Mouse (Mus musculus) urinary bladder, adult 2 months (tissue): ENCODE results near the gene Alyref2. TPM values are rescaled to one million over a fixed set of nuclear protein-coding genes. Genes with fewer than 3 reads are reported as not detected.

ENCODE experiments used
- DNase-seq: peaks from one replicate; pipeline ENCODE4 v3.0.0; 2022; ENCODE audit warnings: low spot score
- polyA plus RNA-seq: library from polyadenylated mRNA; depleted of rRNA; stranded (reverse); fragments of >200 nt; gene quantifications from 2 replicates; pipeline ENCODE4 v1.2.3, GENCODE M21; 2012

Gene Alyref2
- polyA plus RNA-seq, 1 experiment, result 8.8 TPM

GRCm38 (mm10) chr1:171501016-171501610 lies 2.2 kb upstream of the Alyref2 start:
- no peak for DNase-seq

- DNase-seq, result no peak
These were observed 1.6 kb upstream of the Alyref2 start for GRCm38 (mm10) chr1:171501636-171502080.

GRCm38 (mm10) chr1:171502388-171503249 lies 659 bp upstream of the Alyref2 start:
- DNase-seq, result no peak

GRCm38 (mm10) chr1:171503592-171504291 lies 464 bp downstream of the Alyref2 start:
- DNase-seq, result peak; percentile 83

- DNase-seq, result no peak
These were observed 1.3 kb downstream of the Alyref2 start for GRCm38 (mm10) chr1:171504586-171504985.

GRCm38 (mm10) chr1:171513234-171513633 lies 10.0 kb downstream of the Alyref2 start:
- DNase-seq, result no peak

- no peak for DNase-seq
These were observed 10.5 kb downstream of the Alyref2 start for GRCm38 (mm10) chr1:171513760-171514159.

GRCm38 (mm10) chr1:171515039-171515438 lies 11.8 kb downstream of the Alyref2 start:
- no peak for DNase-seq

- no peak for DNase-seq
These were observed 12.3 kb downstream of the Alyref2 start for GRCm38 (mm10) chr1:171515557-171515956.

- no peak for DNase-seq
These were observed 28.1 kb downstream of the Alyref2 start for GRCm38 (mm10) chr1:171531367-171531766.

GRCm38 (mm10) chr1:171532830-171533229 lies 29.6 kb downstream of the Alyref2 start:
- no peak for DNase-seq

- DNase-seq, result no peak
These were observed 31.3 kb downstream of the Alyref2 start for GRCm38 (mm10) chr1:171534557-171534956.

GRCm38 (mm10) chr1:171535194-171535593 lies 31.9 kb downstream of the Alyref2 start, which contains the start of gene Itln1:
Itln1 (minus strand) TSS chr1:171535294.
- DNase-seq, result no peak

GRCm38 (mm10) chr1:171540694-171541093 lies 37.4 kb downstream of the Alyref2 start:
- no peak for DNase-seq

- no peak for DNase-seq
These were observed 48.0 kb downstream of the Alyref2 start for GRCm38 (mm10) chr1:171551326-171551725.

- DNase-seq, result no peak
These were observed 49.0 kb downstream of the Alyref2 start for GRCm38 (mm10) chr1:171552230-171552629.

GRCm38 (mm10) chr1:171553359-171554341 lies 50.4 kb downstream of the Alyref2 start:
- DNase-seq, result no peak
